Mouse (Mus musculus): ENCODE measurements around the gene Man1a2. TPM values are rescaled to one million over a fixed set of nuclear protein-coding genes. Genes with fewer than 3 reads are reported as not detected.

Man1a2 gene
- polyA plus RNA-seq, 1 experiment from 2014 or later: 40.0 TPM

DNA sequence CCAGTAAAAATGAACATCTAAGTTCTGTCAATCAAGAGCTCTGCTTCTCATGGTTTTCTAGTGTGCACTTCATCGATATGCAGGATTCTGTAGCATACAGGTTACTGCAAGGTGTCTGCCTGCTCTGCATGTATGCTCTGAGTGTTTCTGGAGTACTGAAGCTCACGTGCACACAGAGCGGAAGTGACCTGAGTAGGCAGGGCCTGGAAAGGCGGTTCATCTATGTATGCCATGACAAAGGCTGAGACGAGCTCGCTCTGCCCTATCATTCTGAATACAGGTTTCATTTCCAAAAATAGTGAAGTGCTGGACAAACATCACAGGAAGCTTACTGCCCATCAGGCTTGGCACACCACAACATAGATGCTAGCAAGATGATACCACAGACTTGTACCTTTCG, 122.8 kb downstream of the Man1a2 start:
- H3K4me3 ChIP-seq (ENCODE audit: inconsistent target): no peak overlapping the region
- H3K79me2 ChIP-seq (ENCODE audit: inconsistent target): no peaks in the 10 kb centered on the region
- H3K27ac ChIP-seq: no peak overlapping the region
- no peaks in the 10 kb centered on the region; the same call in 1 of the 2 replicates for H3K36me3 ChIP-seq (ENCODE audit: inconsistent target)
- WGBS (ENCODE audit: missing documents): 95% methylated on average over 7 of the region's 7 CpGs

- H3K79me2 ChIP-seq (ENCODE audit: inconsistent target): no peaks in the 10 kb centered on the region
- no peak overlapping the region for H3K27ac ChIP-seq
- no peaks in the 10 kb centered on the region; the same call in 1 of the 2 replicates for H3K36me3 ChIP-seq (ENCODE audit: inconsistent target)
- H3K4me3 ChIP-seq (ENCODE audit: inconsistent target): no peak overlapping the region
- 100% methylated on average over 2 of the region's 2 CpGs for WGBS (ENCODE audit: missing documents)
These were observed 123.6 kb downstream of the Man1a2 start for GRCm38 (mm10) chr3:100561561-100562175.

- Histone ChIP-seq H3K4me3 (ENCODE audit: inconsistent target) (no peak overlapping the region), H3K36me3 (ENCODE audit: inconsistent target) (no peaks in the 10 kb centered on the region; the same call in 1 of the 2 replicates), H3K27ac (no peak overlapping the region), H3K79me2 (ENCODE audit: inconsistent target) (no peaks in the 10 kb centered on the region)
- 92% methylated on average over 6 of the region's 7 CpGs for WGBS (ENCODE audit: missing documents)
These were observed 125.9 kb downstream of the Man1a2 start for GRCm38 (mm10) chr3:100559431-100559830.

DNA sequence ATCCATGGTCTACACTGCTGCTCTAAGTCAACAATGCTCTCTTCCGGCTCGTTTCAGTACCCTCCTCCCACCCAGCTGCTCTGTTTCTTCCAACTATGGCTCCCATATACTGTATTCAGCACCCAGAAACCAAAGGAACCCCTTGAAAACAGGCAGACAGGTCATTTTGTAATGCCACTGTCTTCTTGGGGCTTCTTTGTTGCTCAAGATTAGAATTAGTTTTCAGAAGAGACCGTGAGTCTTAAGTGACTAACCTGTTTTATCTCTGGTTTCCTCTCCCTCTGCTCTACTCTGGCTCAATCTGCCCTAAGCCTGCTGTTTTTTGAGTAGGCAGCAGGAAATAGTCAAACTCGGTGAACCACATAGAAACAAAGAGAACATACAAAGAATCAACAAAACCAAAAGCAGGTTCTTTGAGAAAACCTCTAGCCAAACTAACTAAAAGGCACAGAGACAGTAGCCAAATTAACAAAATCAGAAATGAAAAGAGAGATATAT, 127.0 kb downstream of the Man1a2 start:
- Histone ChIP-seq H3K27ac (no peak overlapping the region), H3K79me2 (ENCODE audit: inconsistent target) (no peaks in the 10 kb centered on the region), H3K36me3 (ENCODE audit: inconsistent target) (no peaks in the 10 kb centered on the region), H3K4me3 (ENCODE audit: inconsistent target) (no peak overlapping the region)
- WGBS (ENCODE audit: missing documents): 74% methylated on average over 4 of the region's 4 CpGs

DNA sequence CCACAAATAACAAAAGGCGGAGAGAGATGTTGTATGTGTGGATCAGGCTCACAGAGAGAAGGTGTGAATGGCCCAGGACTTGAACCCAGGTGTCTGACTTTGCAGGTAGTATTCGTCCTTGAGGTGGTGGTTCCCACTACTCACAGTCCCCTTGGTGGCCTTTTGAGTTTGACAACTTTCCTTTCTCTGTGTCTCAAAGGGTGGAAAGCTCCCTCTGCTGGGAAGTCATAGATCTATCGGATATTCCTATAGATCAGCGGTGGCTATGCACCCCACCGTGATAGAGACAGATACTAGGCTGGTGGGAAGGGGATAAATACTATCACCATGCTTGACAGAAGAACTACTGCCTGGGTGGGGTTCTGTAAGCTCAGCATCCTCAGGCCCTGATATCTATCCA, 130.5 kb downstream of the Man1a2 start:
- no peaks in the 10 kb centered on the region for H3K36me3 ChIP-seq (ENCODE audit: inconsistent target)
- H3K27ac ChIP-seq: no peak overlapping the region
- no peak overlapping the region for H3K4me3 ChIP-seq (ENCODE audit: inconsistent target)
- H3K79me2 ChIP-seq (ENCODE audit: inconsistent target): no peaks in the 10 kb centered on the region
- 56% methylated on average over 5 of the region's 5 CpGs for WGBS (ENCODE audit: missing documents)

GRCm38 (mm10) chr3:100552171-100552570, 133.1 kb downstream of the Man1a2 start:
- H3K27ac ChIP-seq: no peak overlapping the region
- no peaks in the 10 kb centered on the region for H3K36me3 ChIP-seq (ENCODE audit: inconsistent target)
- 94% methylated on average over 2 of the region's 3 CpGs for WGBS (ENCODE audit: missing documents)
- no peak overlapping the region for H3K4me3 ChIP-seq (ENCODE audit: inconsistent target)
- H3K79me2 ChIP-seq (ENCODE audit: inconsistent target): no peaks in the 10 kb centered on the region

GRCm38 (mm10) chr3:100547913-100548292, 137.4 kb downstream of the Man1a2 start:
- Histone ChIP-seq H3K4me3 (ENCODE audit: inconsistent target) (no peak overlapping the region), H3K27ac (no peak overlapping the region), H3K79me2 (ENCODE audit: inconsistent target) (no peaks in the 10 kb centered on the region), H3K36me3 (ENCODE audit: inconsistent target) (no peaks in the 10 kb centered on the region)
- 90% methylated on average over 3 of the region's 3 CpGs for WGBS (ENCODE audit: missing documents)

DNA sequence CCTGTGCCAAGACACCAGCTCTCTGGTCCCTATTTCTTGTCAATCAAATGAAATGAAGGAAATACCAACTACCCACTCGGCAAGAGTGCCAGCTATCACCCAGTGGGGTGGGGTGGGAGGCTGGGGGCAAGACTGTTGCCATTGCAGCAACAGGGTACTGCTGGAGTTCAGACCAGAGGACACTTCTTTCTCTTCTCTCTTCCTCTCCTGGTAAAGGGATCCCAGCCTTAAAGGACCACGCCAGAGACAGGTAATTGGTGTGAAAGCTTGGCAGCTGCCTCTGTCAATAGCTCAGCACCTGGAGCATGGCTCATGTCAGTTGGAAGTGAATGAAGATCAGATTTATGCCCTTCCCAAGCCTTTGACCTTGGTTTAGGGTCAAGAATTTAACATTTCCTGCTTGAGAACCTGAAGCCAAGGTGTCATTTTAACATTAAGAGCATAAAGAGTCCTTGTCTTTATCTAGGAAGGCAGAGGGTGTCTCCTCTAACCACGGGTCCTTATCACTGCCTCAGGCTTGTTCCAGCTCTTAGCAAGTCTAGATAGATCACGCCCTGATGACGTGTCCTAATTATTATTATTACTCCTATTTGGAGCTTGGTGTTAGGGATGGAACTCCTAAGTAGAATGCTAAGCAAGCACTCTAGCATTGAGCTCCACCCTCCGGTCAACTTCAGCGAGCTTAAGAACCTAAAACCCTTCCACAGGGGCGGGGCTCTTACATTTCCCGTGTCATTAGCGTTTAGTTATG, 138.0 kb downstream of the Man1a2 start:
- H3K79me2 ChIP-seq (ENCODE audit: inconsistent target): no peaks in the 10 kb centered on the region
- H3K27ac ChIP-seq: no peak overlapping the region
- no peak overlapping the region for H3K4me3 ChIP-seq (ENCODE audit: inconsistent target)
- H3K36me3 ChIP-seq (ENCODE audit: inconsistent target): no peaks in the 10 kb centered on the region
- WGBS (ENCODE audit: missing documents): 87% methylated on average over 10 of the region's 10 CpGs

GRCm38 (mm10) chr3:100536686-100537085, 148.6 kb downstream of the Man1a2 start:
- Histone ChIP-seq H3K4me3 (ENCODE audit: inconsistent target) (no peak overlapping the region), H3K79me2 (ENCODE audit: inconsistent target) (no peaks in the 10 kb centered on the region), H3K27ac (no peak overlapping the region), H3K36me3 (ENCODE audit: inconsistent target) (no peaks in the 10 kb centered on the region)
- 75% methylated on average over 2 of the region's 2 CpGs for WGBS (ENCODE audit: missing documents)

- no peaks in the 10 kb centered on the region for H3K36me3 ChIP-seq (ENCODE audit: inconsistent target)
- H3K4me3 ChIP-seq (ENCODE audit: inconsistent target): no peak overlapping the region
- no peak overlapping the region for H3K27ac ChIP-seq
- 94% methylated on average over 4 of the region's 4 CpGs for WGBS (ENCODE audit: missing documents)
- H3K79me2 ChIP-seq (ENCODE audit: inconsistent target): no peaks in the 10 kb centered on the region
These were observed 149.4 kb downstream of the Man1a2 start for GRCm38 (mm10) chr3:100535902-100536301.

- no peaks in the 10 kb centered on the region for H3K79me2 ChIP-seq (ENCODE audit: inconsistent target)
- 83% methylated on average over 3 of the region's 3 CpGs for WGBS (ENCODE audit: missing documents)
- no peak overlapping the region for H3K4me3 ChIP-seq (ENCODE audit: inconsistent target)
- H3K27ac ChIP-seq: no peak overlapping the region
- no peaks in the 10 kb centered on the region for H3K36me3 ChIP-seq (ENCODE audit: inconsistent target)
These were observed 150.0 kb downstream of the Man1a2 start for GRCm38 (mm10) chr3:100535298-100535697.

DNA sequence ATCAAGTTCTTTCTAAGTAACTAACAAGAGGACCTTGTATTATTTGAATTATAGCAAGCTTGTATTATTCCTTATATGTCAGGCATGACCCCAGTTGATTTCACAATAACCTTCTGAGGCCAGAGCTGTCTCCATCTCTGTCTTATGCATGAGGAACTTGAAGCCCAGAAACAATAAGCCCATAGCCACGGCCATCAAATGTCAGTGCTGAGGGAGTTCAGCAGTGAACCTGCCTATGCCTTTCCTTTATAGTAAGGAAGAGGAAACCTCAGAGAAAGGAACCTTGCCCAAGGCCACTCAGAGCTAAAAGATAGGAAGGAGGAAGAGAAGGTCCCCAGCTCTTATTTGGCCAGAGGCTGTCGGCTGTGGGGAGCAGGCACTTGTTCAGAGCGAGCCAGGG, 150.9 kb downstream of the Man1a2 start:
- no peaks in the 10 kb centered on the region for H3K79me2 ChIP-seq (ENCODE audit: inconsistent target)
- WGBS (ENCODE audit: missing documents): 23% methylated on average over 3 of the region's 3 CpGs
- no peak overlapping the region for H3K4me3 ChIP-seq (ENCODE audit: inconsistent target)
- H3K27ac ChIP-seq: no peak overlapping the region
- H3K36me3 ChIP-seq (ENCODE audit: inconsistent target): no peaks in the 10 kb centered on the region

GRCm38 (mm10) chr3:100533429-100533828, 151.9 kb downstream of the Man1a2 start:
- no peak overlapping the region for H3K27ac ChIP-seq
- H3K4me3 ChIP-seq (ENCODE audit: inconsistent target): no peak overlapping the region
- H3K79me2 ChIP-seq (ENCODE audit: inconsistent target): no peaks in the 10 kb centered on the region
- no peaks in the 10 kb centered on the region for H3K36me3 ChIP-seq (ENCODE audit: inconsistent target)

DNA sequence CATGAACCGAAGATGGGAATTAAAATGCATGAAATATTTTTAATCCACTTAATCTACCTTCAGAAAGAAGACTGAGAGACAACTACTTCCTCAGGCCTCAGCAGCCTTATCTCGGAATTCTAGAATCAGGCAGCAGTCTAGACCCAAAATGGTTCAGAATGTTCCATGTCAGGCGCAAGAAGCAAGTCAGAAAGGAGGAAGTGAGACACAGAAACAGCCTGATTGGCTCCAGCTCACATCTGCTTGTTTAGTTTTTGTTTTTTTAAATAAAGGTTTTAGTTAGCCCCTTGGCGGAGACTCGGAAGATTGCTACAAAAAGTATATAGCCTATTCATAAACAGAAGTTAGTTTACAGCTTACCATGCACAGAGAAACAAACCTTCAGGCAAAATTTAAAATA, 154.4 kb downstream of the Man1a2 start:
- no peak overlapping the region for H3K27ac ChIP-seq
- WGBS (ENCODE audit: missing documents): 92% methylated on average over 5 of the region's 5 CpGs

GRCm38 (mm10) chr3:100530244-100530788, 155.0 kb downstream of the Man1a2 start:
- Histone ChIP-seq H3K4me3 (ENCODE audit: inconsistent target) (no peak overlapping the region), H3K36me3 (ENCODE audit: inconsistent target) (no peaks in the 10 kb centered on the region), H3K79me2 (ENCODE audit: inconsistent target) (no peaks in the 10 kb centered on the region), H3K27ac (peak overlapping the region; percentile 24; the same call in 1 of the 2 replicates)
- 44% methylated on average over 7 of the region's 7 CpGs for WGBS (ENCODE audit: missing documents)

More for the DNA sequence above, 154.4 kb downstream of the Man1a2 start:
- no peaks in the 10 kb centered on the region for H3K36me3 ChIP-seq (ENCODE audit: inconsistent target)
- no peak overlapping the region for H3K4me3 ChIP-seq (ENCODE audit: inconsistent target)
- H3K79me2 ChIP-seq (ENCODE audit: inconsistent target): no peaks in the 10 kb centered on the region

Data from macrophage (primary cell).